Mouse (Mus musculus): ENCODE measurements at regions not wholly inside any gene's neighbourhood (a gene's known extent, or its start where the extent isn't known, plus 50 kb on each side); places are given as distances from the start of the nearest gene placed in this dataset.

DNA sequence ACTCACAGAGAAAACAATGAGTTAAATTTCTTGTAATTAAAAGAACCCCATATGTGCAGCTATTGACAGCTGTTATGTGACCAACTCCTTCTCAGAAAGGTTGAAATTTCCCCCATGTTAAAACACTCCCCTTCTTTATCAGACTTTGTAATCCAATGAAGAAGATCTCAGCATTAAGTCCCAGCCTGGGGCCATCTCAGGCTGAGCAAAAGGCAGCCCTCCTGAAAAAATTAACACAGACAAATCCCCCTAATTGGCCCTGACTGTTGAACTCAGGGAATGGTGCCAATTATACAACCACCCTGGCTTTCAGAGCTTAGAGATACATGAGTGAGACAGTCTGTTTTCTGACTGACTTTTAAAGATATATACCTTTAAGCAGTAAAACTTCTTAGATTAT is 454.9 kb upstream of the Atp11b start:
- intact Hi-C loops (cut with DNase I): no loop called here
- no peak for DNase-seq

- DNase-seq: no peak
Observed at GRCm38 (mm10) chr3:35306013-35306412, 447.9 kb upstream of the Atp11b start.

DNA sequence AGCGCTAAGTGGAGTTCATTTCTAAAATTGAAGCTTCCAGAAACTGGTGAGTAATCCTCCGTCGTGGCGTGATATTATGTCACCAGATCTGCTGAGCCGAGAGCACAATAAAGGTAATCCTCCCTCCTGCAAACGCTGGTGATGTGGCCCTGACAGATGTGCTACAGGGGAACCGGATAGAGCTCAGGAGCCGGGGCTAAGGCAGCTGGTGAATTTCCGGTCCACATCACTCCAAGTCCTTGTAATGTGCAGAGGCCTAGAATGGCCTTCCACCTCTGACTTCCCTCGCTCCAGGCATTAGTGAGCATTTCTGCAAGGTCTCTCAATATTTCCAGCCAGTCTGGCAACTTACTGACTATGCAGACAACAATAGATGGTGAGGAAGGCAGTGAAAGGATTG is 439.7 kb upstream of the Atp11b start:
- intact Hi-C loops (cut with DNase I): no loop called here
- no peak for DNase-seq

More at GRCm38 (mm10) chr3:35306013-35306412, 447.9 kb upstream of the Atp11b start:
- intact Hi-C loops (cut with DNase I): no loop called here

DNA sequence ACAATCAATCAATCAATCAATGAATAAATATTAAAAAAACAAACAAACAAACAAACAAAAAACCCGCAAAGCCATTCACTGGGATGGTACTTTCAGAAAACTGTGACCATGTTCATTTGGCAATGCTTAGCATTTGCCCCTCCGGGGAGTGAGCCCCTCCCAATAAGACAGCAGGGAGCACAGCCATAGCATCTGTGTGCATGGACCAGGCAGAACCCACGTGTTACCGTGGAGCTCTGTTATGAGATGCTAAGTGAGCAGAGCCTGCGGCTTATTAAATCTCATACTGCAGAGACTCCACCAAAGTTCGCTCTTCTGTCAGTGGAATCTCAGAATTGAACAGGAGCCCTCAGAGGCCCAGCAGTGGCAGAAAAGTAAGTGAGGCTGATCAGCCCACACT is 438.7 kb upstream of the Atp11b start:
- intact Hi-C loops (cut with DNase I): no loop called here
- no peak for DNase-seq

DNA sequence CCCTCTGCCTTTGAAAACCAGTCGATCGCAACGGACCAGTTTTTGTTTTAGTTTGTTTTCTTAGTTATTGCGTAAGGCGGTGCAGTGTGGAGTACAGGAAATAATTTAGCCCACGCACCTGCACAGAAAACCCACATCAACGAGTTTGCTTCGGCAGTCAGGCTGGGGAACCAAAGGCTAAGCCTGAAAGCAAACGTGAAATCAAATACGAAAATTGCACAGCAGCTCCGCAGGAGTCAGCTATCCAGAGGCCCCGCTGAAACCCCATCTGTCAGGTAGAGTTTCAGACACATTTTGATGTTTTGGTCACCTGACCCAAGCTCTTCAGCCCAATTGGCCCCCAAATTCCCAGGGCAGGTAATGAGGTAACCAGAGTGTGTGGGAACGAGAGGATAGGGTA is 435.6 kb upstream of the Atp11b start:
- intact Hi-C loops (cut with DNase I): no loop called here
- no peak for DNase-seq

- intact Hi-C loops (cut with DNase I): no loop called here
- DNase-seq: no peak
Observed at GRCm38 (mm10) chr3:35320844-35321393, 433.0 kb upstream of the Atp11b start.

DNA sequence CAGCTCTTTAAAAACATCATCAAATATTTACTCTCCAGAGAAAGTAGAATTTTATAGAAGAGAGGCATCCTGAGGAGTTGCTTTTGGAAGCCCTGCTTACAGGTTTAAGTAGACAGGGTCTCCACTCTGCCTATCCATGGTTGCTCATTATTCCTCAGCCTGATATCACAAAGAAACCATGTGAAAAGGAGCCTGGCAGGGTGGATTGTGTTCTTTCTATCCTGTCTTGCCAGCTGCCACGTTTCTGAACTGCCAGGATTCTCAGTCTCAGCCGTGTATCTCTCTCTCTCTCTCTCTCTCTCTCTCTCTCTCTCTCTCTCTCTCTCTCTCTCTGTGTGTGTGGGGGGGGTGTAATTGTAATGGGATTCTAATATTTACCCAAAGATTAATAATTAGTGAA is 431.9 kb upstream of the Atp11b start:
- intact Hi-C loops (cut with DNase I): no loop called here
- DNase-seq: no peak

DNA sequence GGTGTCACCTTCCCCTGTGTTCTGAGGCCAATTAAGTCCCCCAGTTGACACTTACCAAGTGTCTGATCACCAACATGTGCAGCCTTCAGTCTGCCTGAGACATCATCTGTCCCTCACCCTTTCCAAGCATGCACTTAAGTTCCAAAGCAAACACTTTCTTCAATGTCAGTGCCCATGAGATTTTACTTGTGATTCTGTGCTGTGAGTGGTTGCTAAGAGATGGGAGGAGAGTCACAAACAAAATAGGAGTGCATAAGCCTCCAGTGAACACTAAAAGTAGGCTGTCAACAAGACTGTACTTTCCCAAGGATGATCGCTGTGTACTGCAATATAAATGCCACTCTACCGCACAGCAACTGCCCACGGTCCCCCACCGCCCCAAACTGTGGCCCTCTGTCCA is 431.0 kb upstream of the Atp11b start:
- intact Hi-C loops (cut with DNase I): no loop called here

GRCm38 (mm10) chr3:35323450-35324077 is 430.3 kb upstream of the Atp11b start:
- intact Hi-C loops (cut with DNase I): no loop called here
- peak; percentile 73 for DNase-seq

More for the DNA sequence above, 431.0 kb upstream of the Atp11b start:
- no peak for DNase-seq

GRCm38 (mm10) chr3:35324186-35324585 is 429.7 kb upstream of the Atp11b start:
- no peak for DNase-seq
- intact Hi-C loops (cut with DNase I): no loop called here

DNA sequence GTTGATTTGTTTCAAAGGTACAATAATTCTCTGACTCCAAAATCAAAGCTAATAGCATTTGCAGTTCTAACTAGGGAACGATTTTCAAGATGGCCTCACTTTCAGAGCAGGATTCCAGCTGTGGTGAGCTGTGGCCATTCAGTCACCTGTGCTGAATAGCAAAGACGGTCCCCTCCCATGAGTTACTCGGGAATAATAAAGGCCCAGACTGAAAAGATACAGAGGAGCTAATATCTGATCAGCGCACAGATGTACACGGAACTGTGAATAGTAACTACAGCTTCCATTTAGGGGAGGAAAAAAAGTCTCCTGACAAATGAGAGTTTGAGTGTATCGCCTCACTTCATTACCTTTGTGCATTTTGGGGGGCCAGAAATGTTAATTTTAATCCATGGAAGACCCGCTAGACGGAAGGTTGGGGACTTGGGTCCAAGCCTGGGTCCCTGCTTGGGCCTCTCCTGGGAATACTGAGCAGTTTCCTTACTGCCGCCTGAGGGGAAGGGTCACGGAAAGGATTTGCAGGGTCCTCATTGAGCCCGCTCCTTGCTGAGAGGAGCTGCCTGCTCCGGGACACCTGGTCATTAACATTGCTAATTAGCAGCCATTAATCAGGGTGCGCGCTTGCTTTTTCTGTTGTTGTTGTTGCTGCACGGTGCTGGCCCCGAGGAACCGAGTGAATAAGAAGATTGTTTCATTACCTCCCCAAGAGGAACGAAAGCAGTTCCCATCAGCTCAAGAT is 421.2 kb upstream of the Atp11b start:
- no peak for DNase-seq
- intact Hi-C loops (cut with DNase I): no loop called here

- intact Hi-C loops (cut with DNase I): no loop called here
- no peak for DNase-seq
Observed at GRCm38 (mm10) chr3:35334017-35334416, 419.9 kb upstream of the Atp11b start.

GRCm38 (mm10) chr3:35334546-35334945 is 419.4 kb upstream of the Atp11b start:
- intact Hi-C loops (cut with DNase I): no loop called here
- peak; percentile 73 for DNase-seq

DNA sequence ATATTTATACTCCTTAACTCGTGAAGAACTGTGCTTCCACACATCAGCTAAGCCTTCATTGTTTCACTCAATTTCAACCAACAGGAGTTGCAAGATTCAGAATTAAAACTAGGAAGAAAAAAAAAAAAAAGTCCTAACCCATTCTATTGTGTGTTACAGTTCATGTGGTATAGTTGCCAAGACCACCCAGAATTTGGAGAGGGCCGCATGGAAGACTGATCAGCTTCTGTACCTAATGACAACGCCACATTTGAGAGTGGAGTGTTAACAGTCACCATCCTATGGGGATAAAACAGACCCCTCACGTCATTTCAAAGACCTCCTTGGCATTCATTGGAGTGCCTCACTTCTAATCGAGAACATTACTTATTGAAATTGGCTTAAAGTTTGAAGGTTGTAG is 418.1 kb upstream of the Atp11b start:
- intact Hi-C loops (cut with DNase I): no loop called here
- peak; percentile 51 for DNase-seq

DNA sequence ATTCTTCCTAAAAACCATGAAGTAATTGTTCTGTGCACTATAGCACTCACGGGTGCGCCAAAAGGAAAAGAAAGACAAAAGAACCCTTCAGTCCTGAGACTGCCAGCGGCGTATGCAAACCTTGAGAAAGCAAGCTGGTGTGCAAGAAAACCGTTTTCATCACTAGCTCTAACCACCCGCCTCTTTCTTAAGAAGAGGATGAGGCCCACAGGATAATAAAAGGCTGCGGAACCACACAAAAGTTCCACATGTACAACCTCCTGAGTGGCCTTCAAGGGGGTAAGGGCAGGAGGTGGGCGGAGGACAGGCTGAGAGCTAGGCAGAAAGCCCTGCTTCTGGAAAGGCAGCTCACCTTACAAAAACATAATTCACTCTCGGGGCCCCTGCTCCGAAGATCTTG is 413.4 kb upstream of the Atp11b start:
- no peak for DNase-seq
- intact Hi-C loops (cut with DNase I): loop anchor here (5.0 kb wide), 1 partner anchor 683 kb away; no protein-coding TSS in a partner anchor

GRCm38 (mm10) chr3:35340935-35341800 is 412.7 kb upstream of the Atp11b start:
- intact Hi-C loops (cut with DNase I): loop anchor here (5.0 kb wide), 1 partner anchor 684 kb away; no protein-coding TSS in a partner anchor
- peak; percentile 89 for DNase-seq

DNA sequence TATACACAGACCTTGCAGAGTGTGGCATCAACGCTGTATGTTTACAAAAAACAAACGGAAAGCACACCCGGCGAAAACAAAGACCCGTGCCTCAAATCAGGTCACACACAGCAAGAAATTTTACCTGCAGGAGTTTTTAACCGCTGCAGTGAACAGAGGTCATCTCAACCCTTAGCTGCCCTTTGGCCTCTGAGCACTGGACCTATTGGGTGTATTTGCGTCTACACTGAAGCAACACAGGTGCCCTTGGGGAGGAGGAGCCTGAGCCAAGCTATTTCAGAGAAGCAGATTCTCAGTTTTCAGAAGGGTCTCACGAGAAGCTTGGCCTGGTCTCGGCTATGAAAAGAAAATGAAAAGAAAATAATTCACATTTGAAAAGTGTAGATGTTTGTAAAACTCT is 412.1 kb upstream of the Atp11b start:
- DNase-seq: no peak
- intact Hi-C loops (cut with DNase I): loop anchor here (5.0 kb wide), 1 partner anchor 685 kb away; no protein-coding TSS in a partner anchor

DNA sequence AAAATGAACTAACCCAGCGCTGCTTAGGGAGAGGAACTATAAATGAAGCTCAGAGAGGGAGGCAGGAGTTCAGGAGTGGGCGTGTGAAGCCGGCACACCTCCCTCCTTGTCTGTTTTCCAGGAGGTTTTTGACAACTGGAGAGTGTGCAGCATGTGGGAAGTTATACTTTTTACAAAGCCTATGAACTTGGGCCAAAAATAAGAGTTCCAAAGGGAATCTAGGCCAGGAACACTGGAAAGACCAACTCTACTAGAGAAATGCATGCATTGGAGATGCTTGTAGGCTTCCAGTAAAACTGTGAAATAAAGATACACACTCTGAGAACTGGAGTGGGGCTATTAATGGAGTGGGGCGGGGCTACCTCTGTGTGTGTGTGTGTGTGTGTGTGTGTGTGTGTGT is 411.3 kb upstream of the Atp11b start:
- no peak for DNase-seq
- intact Hi-C loops (cut with DNase I): loop anchor here (5.0 kb wide), 1 partner anchor 685 kb away; no protein-coding TSS in a partner anchor

GRCm38 (mm10) chr3:35343936-35344335 is 410.0 kb upstream of the Atp11b start:
- intact Hi-C loops (cut with DNase I): loop anchor here (5.0 kb wide), 1 partner anchor 687 kb away; no protein-coding TSS in a partner anchor

DNA sequence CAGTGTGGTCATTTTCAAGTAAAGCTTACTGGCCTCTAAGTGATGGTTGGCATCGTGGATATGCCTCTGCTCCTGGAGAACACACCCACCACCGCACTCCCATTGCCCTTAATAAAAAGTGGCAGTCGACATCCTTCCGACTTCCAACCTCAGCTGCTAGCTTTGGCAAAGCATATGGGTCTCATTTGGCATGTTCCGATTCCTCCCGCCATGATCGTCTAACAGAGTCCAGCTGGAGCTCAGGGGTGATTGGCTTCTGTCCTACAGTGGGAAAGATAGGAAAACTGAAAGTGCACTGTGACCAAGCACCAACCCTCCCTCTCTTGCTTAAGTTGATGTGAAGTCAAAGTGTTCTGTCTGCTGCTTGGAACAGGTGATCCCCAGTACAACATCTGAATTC is 404.8 kb upstream of the Atp11b start:
- intact Hi-C loops (cut with DNase I): no loop called here
- peak; percentile 71 for DNase-seq

More at GRCm38 (mm10) chr3:35343936-35344335, 410.0 kb upstream of the Atp11b start:
- no peak for DNase-seq

GRCm38 (mm10) chr3:35353442-35353841 is 400.5 kb upstream of the Atp11b start:
- no peak for DNase-seq
- intact Hi-C loops (cut with DNase I): no loop called here

Measured in left cerebral cortex, postnatal 4 days (tissue).